Mouse (Mus musculus) midbrain, embryonic 14.5 days (tissue): ENCODE results near the gene Kcnk2. TPM values are rescaled to one million over a fixed set of nuclear protein-coding genes. Genes with fewer than 3 reads are reported as not detected.

Experiments used
- ATAC-seq: fragments of 200-750 bp; cut with Nextera tagmentation; 2 replicates; pipeline ENCODE4 v1.8.0; 2017; ENCODE audit warnings: moderate number of reproducible peaks, moderate library complexity; ENCODE audit not compliant: low FRiP score, low TSS enrichment
- DNase-seq: peaks from one replicate; pipeline ENCODE4 v3.0.0-alpha.2; 2015
- H3K27ac ChIP-seq: fragments of 300-500 bp; sonication (generic); replicated peaks from 2 replicates; pipeline ENCODE4 v1.5.1; 2014; ENCODE audit warnings: mild to moderate bottlenecking, low read depth, low read length, moderate library complexity
- H3K27me3 ChIP-seq: fragments of 300-500 bp; sonication (generic); 2 replicates; pipeline ENCODE4 v1.6.1; 2014; ENCODE audit warnings: low read length, control low read depth, mixed read lengths; ENCODE audit not compliant: control insufficient read depth, insufficient read depth
- H3K36me3 ChIP-seq: fragments of 300-500 bp; sonication (generic); 2 replicates; pipeline ENCODE4 v1.6.1; 2014; ENCODE audit warnings: low read length, control low read depth; ENCODE audit not compliant: control insufficient read depth, insufficient read depth
- H3K4me1 ChIP-seq: fragments of 300-500 bp; sonication (generic); 2 replicates; pipeline ENCODE4 v1.6.1; 2014; ENCODE audit warnings: mild to moderate bottlenecking, antibody characterized with exemption, low read length, control low read depth; ENCODE audit not compliant: control insufficient read depth, insufficient read depth
- H3K4me2 ChIP-seq: fragments of 300-500 bp; sonication (generic); 2 replicates; pipeline ENCODE4 v1.6.1; 2014; ENCODE audit warnings: mild to moderate bottlenecking, low read length, moderate library complexity
- H3K4me3 ChIP-seq: fragments of 300-500 bp; sonication (generic); replicated peaks from 2 replicates; pipeline ENCODE4 v1.5.1; 2014; ENCODE audit warnings: low read depth, low read length
- H3K9ac ChIP-seq: fragments of 300-500 bp; sonication (generic); replicated peaks from 2 replicates; pipeline ENCODE4 v1.6.1; 2014; ENCODE audit warnings: mild to moderate bottlenecking, low read length, moderate library complexity
- H3K9me3 ChIP-seq: fragments of 300-500 bp; sonication (generic); 2 replicates; pipeline ENCODE4 v1.6.1; 2016; ENCODE audit warnings: low read length, control low read depth, mixed read lengths; ENCODE audit not compliant: control insufficient read depth
- WGBS: fragments of 180-500 bp; shearing (Covaris S2); extraction: QIAGEN DNeasy Blood & Tissue Kit; methylation state at CpG from one replicate; pipeline ENCODE4 v1.1.7; 2014; 5-methylcytosine and 5-hydroxymethylcytosine counted together
- polyA plus RNA-seq: library from polyadenylated mRNA; unstranded; fragments of >200 nt; fragmentation: Nextera tagmentation; extraction: Ambion mirVana; gene quantifications from 2 replicates; pipeline ENCODE4 v1.2.1, GENCODE M21; 2014

The Kcnk2 gene
- polyA plus RNA-seq, 1 experiment from 2014 or later: 23.8 TPM

- Histone ChIP-seq H3K36me3 (no peaks in the 10 kb centered on the region), H3K27me3 (no peaks in the 10 kb centered on the region), H3K27ac (no peak overlapping the region), H3K9me3 (no peaks in the 10 kb centered on the region), H3K4me2 (no peak overlapping the region), H3K4me3 (no peak overlapping the region), H3K4me1 (no peaks in the 10 kb centered on the region), H3K9ac (no peak overlapping the region)
- 89% methylated on average over 6 of the region's 6 CpGs for WGBS
- ATAC-seq (no peak), DNase-seq (no peak)
Measured at GRCm38 (mm10) chr1:189409906-189410305, 7.8 kb upstream of the Kcnk2 start.

GRCm38 (mm10) chr1:189405221-189405620 is 3.1 kb upstream of the Kcnk2 start:
- H3K27ac ChIP-seq: no peak overlapping the region
- no peak overlapping the region for H3K4me3 ChIP-seq
- H3K4me2 ChIP-seq: no peak overlapping the region
- H3K27me3 ChIP-seq: no peaks in the 10 kb centered on the region
- no peak for ATAC-seq
- H3K9me3 ChIP-seq: no peaks in the 10 kb centered on the region
- no peak overlapping the region for H3K9ac ChIP-seq
- H3K36me3 ChIP-seq: no peaks in the 10 kb centered on the region
- H3K4me1 ChIP-seq: no peaks in the 10 kb centered on the region
- DNase-seq: no peak
- 79% methylated on average over 10 of the region's 10 CpGs for whole genome bisulfite sequencing

GRCm38 (mm10) chr1:189403546-189403945 is 1.5 kb upstream of the Kcnk2 start:
- Histone ChIP-seq H3K4me3 (no peak overlapping the region), H3K9ac (no peak overlapping the region), H3K9me3 (no peaks in the 10 kb centered on the region), H3K27me3 (no peaks in the 10 kb centered on the region), H3K27ac (no peak overlapping the region), H3K36me3 (no peaks in the 10 kb centered on the region), H3K4me1 (no peaks in the 10 kb centered on the region), H3K4me2 (no peak overlapping the region)
- DNase-seq: no peak
- ATAC-seq: no peak
- WGBS: 75% methylated on average over 6 of the region's 6 CpGs

- no peak overlapping the region for H3K27ac ChIP-seq
- H3K36me3 ChIP-seq: no peaks in the 10 kb centered on the region
- no peaks in the 10 kb centered on the region for H3K27me3 ChIP-seq
- H3K9me3 ChIP-seq: no peaks in the 10 kb centered on the region
- H3K4me1 ChIP-seq: no peaks in the 10 kb centered on the region
- no peak overlapping the region for H3K4me3 ChIP-seq
- ATAC-seq (no peak), DNase-seq (no peak)
- no peak overlapping the region for H3K4me2 ChIP-seq
- 90% methylated on average over 4 of the region's 4 CpGs for WGBS
- H3K9ac ChIP-seq: no peak overlapping the region
Measured at GRCm38 (mm10) chr1:189403139-189403538, 1.1 kb upstream of the Kcnk2 start.

- H3K4me1 ChIP-seq: no peaks in the 10 kb centered on the region
- 91% methylated on average over 10 of the region's 10 CpGs for WGBS
- ATAC-seq (no peak), DNase-seq (no peak)
- no peaks in the 10 kb centered on the region for H3K27me3 ChIP-seq
- H3K4me3 ChIP-seq: no peak overlapping the region
- H3K9me3 ChIP-seq: no peaks in the 10 kb centered on the region
- H3K36me3 ChIP-seq: no peaks in the 10 kb centered on the region
- H3K27ac ChIP-seq: no peak overlapping the region
- no peak overlapping the region for H3K4me2 ChIP-seq
- no peak overlapping the region for H3K9ac ChIP-seq
Measured at GRCm38 (mm10) chr1:189386848-189387247, 15.2 kb downstream of the Kcnk2 start.

- DNase-seq (no peak), ATAC-seq (no peak)
- WGBS: 89% methylated on average over 2 of the region's 2 CpGs
- no peaks in the 10 kb centered on the region for H3K4me1 ChIP-seq
- H3K9me3 ChIP-seq: no peaks in the 10 kb centered on the region
- H3K9ac ChIP-seq: no peak overlapping the region
- H3K36me3 ChIP-seq: no peaks in the 10 kb centered on the region
- H3K27me3 ChIP-seq: no peaks in the 10 kb centered on the region
- H3K4me3 ChIP-seq: no peak overlapping the region
- no peak overlapping the region for H3K27ac ChIP-seq
- no peak overlapping the region for H3K4me2 ChIP-seq
Measured at GRCm38 (mm10) chr1:189386141-189386540, 15.9 kb downstream of the Kcnk2 start.

GRCm38 (mm10) chr1:189367722-189368121 is 34.4 kb downstream of the Kcnk2 start:
- WGBS: 83% methylated on average over 4 of the region's 4 CpGs

GRCm38 (mm10) chr1:189364188-189364587 is 37.9 kb downstream of the Kcnk2 start:
- Histone ChIP-seq H3K9ac (no peak overlapping the region), H3K27ac (no peak overlapping the region), H3K4me1 (no peaks in the 10 kb centered on the region), H3K4me2 (no peak overlapping the region), H3K9me3 (no peaks in the 10 kb centered on the region), H3K4me3 (no peak overlapping the region), H3K36me3 (no peaks in the 10 kb centered on the region), H3K27me3 (no peaks in the 10 kb centered on the region)
- WGBS: 59% methylated on average over 5 of the region's 5 CpGs
- ATAC-seq (no peak), DNase-seq (no peak)

More at GRCm38 (mm10) chr1:189367722-189368121, 34.4 kb downstream of the Kcnk2 start:
- no peak for ATAC-seq
- Histone ChIP-seq H3K9ac (no peak overlapping the region), H3K9me3 (no peaks in the 10 kb centered on the region), H3K4me2 (no peak overlapping the region), H3K27me3 (no peaks in the 10 kb centered on the region), H3K4me3 (no peak overlapping the region), H3K4me1 (no peaks in the 10 kb centered on the region), H3K36me3 (no peaks in the 10 kb centered on the region), H3K27ac (no peak overlapping the region)
- DNase-seq: no peak

- H3K9me3 ChIP-seq: no peaks in the 10 kb centered on the region
- H3K4me3 ChIP-seq: no peak overlapping the region
- WGBS: 76% methylated on average over 6 of the region's 6 CpGs
- ATAC-seq (no peak), DNase-seq (no peak)
- H3K27ac ChIP-seq: no peak overlapping the region
- H3K4me2 ChIP-seq: no peak overlapping the region
- H3K9ac ChIP-seq: no peak overlapping the region
- no peaks in the 10 kb centered on the region for H3K27me3 ChIP-seq
- H3K4me1 ChIP-seq: no peaks in the 10 kb centered on the region
- H3K36me3 ChIP-seq: no peaks in the 10 kb centered on the region
Measured at GRCm38 (mm10) chr1:189362579-189362978, 39.5 kb downstream of the Kcnk2 start.
